Mouse (Mus musculus): Measurements from ENCODE around the gene Zfp273.

- TF ChIP-seq CTCF (IDR thresholded peaks at IDR 0.05; ENCODE audit: control insufficient read depth, insufficient read depth, low read length): no peak
- TF ChIP-seq POLR2A (IDR thresholded peaks at IDR 0.05; ENCODE audit: borderline replicate concordance, control insufficient read depth, low read depth, low read length): no peak
Observed at GRCm38 (mm10) chr13:67830911-67831336, 17.4 kb downstream of the Zfp273 start, which contains the start of gene Gm10037.

Measured in bone marrow, adult 2 months (tissue).